Mouse (Mus musculus): Measurements from ENCODE around the gene Dcps. TPM values are rescaled to one million over a fixed set of nuclear protein-coding genes. Genes with fewer than 3 reads are reported as not detected.
A peak's percentile ranks its signal among the peaks of the same experiment; 100 is the strongest.

Dcps gene
- polyA plus RNA-seq, 1 experiment, result 83.2 TPM

- TF ChIP-seq GATA1 (IDR thresholded peaks at IDR 0.05; ENCODE audit: low read length), result no peak
These were observed 17.2 kb upstream of the Dcps start for GRCm38 (mm10) chr9:35192983-35193542.

- no peak for TF ChIP-seq GATA1 (IDR thresholded peaks at IDR 0.05; ENCODE audit: low read length)
These were observed 12.8 kb upstream of the Dcps start for GRCm38 (mm10) chr9:35188700-35189099.

- no peak for TF ChIP-seq GATA1 (IDR thresholded peaks at IDR 0.05; ENCODE audit: low read length)
These were observed 11.6 kb upstream of the Dcps start for GRCm38 (mm10) chr9:35187351-35187903.

DNA sequence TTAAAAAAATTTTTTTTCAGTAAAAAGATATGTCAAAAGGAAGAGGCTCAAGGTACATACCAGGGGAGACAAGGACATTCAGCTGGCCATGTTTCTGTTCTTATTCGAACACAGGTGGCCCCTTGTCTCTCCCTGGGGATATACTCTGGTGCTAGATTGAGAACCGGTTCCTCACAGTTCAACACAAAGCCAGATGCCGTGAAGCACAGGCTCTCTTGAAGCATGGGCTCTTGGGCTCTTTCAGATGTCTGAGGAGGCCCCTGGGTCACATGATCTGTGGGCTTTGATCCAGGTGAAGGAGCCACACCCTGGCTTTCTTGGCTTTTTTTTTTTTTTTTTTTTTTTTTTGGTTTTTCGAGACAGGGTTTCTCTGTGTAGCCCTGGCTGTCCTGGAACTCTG, 10.6 kb upstream of the Dcps start:
- no peak for TF ChIP-seq GATA1 (IDR thresholded peaks at IDR 0.05; ENCODE audit: low read length)

- no peak for TF ChIP-seq GATA1 (IDR thresholded peaks at IDR 0.05; ENCODE audit: low read length)
These were observed 7.5 kb upstream of the Dcps start for GRCm38 (mm10) chr9:35183359-35183758.

- TF ChIP-seq GATA1 (IDR thresholded peaks at IDR 0.05; ENCODE audit: low read length), result no peak
These were observed 7.0 kb upstream of the Dcps start for GRCm38 (mm10) chr9:35182832-35183231.

- TF ChIP-seq GATA1 (IDR thresholded peaks at IDR 0.05; ENCODE audit: low read length), result no peak
These were observed 331 bp upstream of the Dcps start for GRCm38 (mm10) chr9:35176124-35176659.

GRCm38 (mm10) chr9:35173331-35173730, 2.5 kb downstream of the Dcps start:
- no peak for TF ChIP-seq GATA1 (IDR thresholded peaks at IDR 0.05; ENCODE audit: low read length)

GRCm38 (mm10) chr9:35170071-35170470, 5.8 kb downstream of the Dcps start:
- TF ChIP-seq GATA1 (IDR thresholded peaks at IDR 0.05; ENCODE audit: low read length), result no peak

GRCm38 (mm10) chr9:35166798-35167635, 8.8 kb downstream of the Dcps start:
- no peak for TF ChIP-seq GATA1 (IDR thresholded peaks at IDR 0.05; ENCODE audit: low read length)

DNA sequence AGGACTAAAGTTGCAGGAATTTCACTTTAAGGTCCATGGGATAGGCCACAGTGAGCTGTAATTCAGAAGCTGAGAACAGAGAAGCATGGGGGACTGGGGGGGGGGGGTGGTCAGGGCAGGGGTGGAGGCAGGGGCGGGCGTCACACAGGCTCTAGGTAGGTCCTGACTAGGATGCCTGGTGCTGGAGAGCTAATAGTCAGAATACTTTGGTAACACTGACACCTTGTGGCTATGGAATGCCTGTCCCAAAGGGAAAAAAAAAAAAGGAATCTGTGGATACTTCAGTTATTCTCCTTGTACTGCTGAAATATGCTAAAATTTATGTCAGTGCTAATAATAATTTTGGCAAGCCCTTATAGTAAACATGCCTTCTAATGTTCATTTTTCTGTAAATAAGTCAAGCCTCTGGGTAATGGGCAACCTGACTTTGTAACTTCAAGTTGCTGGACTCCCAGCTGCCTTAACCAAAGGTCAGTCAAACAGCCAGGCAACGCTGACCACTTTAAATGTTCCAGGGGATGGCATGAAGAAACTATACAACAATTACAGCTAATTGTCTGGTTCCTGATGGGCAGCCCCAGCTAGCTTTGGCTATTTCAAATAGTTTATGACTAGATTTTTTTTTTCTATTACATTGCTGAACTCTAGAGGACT, 9.6 kb downstream of the Dcps start:
- no peak for TF ChIP-seq GATA1 (IDR thresholded peaks at IDR 0.05; ENCODE audit: low read length)

- TF ChIP-seq GATA1 (IDR thresholded peaks at IDR 0.05; ENCODE audit: low read length), result peak; percentile 25
These were observed 11.6 kb downstream of the Dcps start for GRCm38 (mm10) chr9:35164142-35164874.

- TF ChIP-seq GATA1 (IDR thresholded peaks at IDR 0.05; ENCODE audit: low read length), result no peak
These were observed 12.7 kb downstream of the Dcps start for GRCm38 (mm10) chr9:35163011-35163690.

- TF ChIP-seq GATA1 (IDR thresholded peaks at IDR 0.05; ENCODE audit: low read length), result no peak
These were observed 14.1 kb downstream of the Dcps start for GRCm38 (mm10) chr9:35161721-35162120.

DNA sequence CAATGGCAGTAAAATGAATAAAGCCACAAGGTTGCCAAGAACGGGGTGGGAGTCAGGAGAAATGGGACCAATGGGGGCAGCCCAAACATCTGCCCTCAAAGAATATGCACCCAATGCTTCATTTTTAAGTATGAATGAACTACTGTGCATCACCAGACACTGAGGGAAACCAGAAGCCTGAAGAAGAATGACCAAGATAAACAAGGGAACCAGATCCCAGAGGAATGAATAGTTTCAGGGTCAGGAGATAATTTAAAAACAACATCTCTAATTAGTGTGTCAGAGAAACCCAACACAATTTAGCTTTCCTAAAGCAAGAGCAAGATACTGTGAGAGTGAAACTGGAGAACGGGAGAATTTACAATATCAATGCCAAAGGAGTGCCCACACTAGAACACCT, 15.2 kb downstream of the Dcps start:
- no peak for TF ChIP-seq GATA1 (IDR thresholded peaks at IDR 0.05; ENCODE audit: low read length)

All from G1E-ER4 (cell line).